Mouse (Mus musculus) stomach, postnatal 0 days (tissue): Measurements from ENCODE around the gene Gm15737.

Source experiments
- CTCF ChIP-seq: IDR thresholded peaks from 2 replicates; pipeline ENCODE4 v1.5.1; 2016; ENCODE audit warnings: antibody characterized with exemption, low read depth, mild to moderate bottlenecking, moderate library complexity
- EP300 ChIP-seq: optimal IDR thresholded peaks from 2 replicates; pipeline ENCODE3; 2016; ENCODE audit warnings: antibody characterized with exemption

- TF ChIP-seq CTCF: no peak
- TF ChIP-seq EP300: no peak
Observed at GRCm38 (mm10) chr6:92875340-92875739, 6.2 kb downstream of the Gm15737 start.
